Comparison of ENCODE assay signal across 8 mouse cellular contexts in genomic region chr7:19290969-19291596, GRCm38 (mm10). TPM values are rescaled to one million over a fixed set of nuclear protein-coding genes. Genes with fewer than 3 reads are reported as not detected.
A peak's percentile ranks its signal among the peaks of the same experiment; 100 is the strongest.
DNase-seq lines count a peak whose midpoint lies in the region; ATAC-seq and TF ChIP-seq lines count a peak whose summit lies in the region.

No protein-coding gene starts in this region.

- no peak overlapping the region for H3K27ac ChIP-seq in thymus, adult 2 months (ENCODE audit: control insufficient read depth, insufficient read depth, low read length)
- H3K27ac ChIP-seq in forebrain, postnatal 0 days (ENCODE audit: low read depth, low read length): 0 out of 2 replicates have a peak overlapping the region, but pooled peaks have one; percentile 29
- H3K27ac ChIP-seq in hindbrain, embryonic 15.5 days (replicated peaks): no peak overlapping the region
- peak overlapping the region; percentile 30; the same call in 1 of the 2 replicates for H3K27ac ChIP-seq in lung, embryonic 16.5 days (ENCODE audit: low read length)
- no peak overlapping the region for H3K27ac ChIP-seq in stomach, embryonic 16.5 days (ENCODE audit: low read length)

- H3K27me3 ChIP-seq in thymus, adult 2 months (ENCODE audit: control insufficient read depth, insufficient read depth, low read length): no peaks in the 10 kb centered on the region; the same call in 1 of the 2 replicates
- H3K27me3 ChIP-seq in forebrain, postnatal 0 days (ENCODE audit: insufficient read depth, low read length): no peaks in the 10 kb centered on the region
- H3K27me3 ChIP-seq in hindbrain, embryonic 15.5 days: no peaks in the 10 kb centered on the region
- no peaks in the 10 kb centered on the region for H3K27me3 ChIP-seq in lung, embryonic 16.5 days (ENCODE audit: control insufficient read depth, insufficient read depth, low read depth, low read length)
- no peaks in the 10 kb centered on the region for H3K27me3 ChIP-seq in stomach, embryonic 16.5 days (ENCODE audit: control insufficient read depth, insufficient read depth, low read length)

- no peak overlapping the region for H3K9ac ChIP-seq in forebrain, postnatal 0 days
- H3K9ac ChIP-seq in hindbrain, embryonic 15.5 days: 0 out of 2 replicates have a peak overlapping the region, but pooled peaks have one; percentile 25
- peak overlapping the region; percentile 64 for H3K9ac ChIP-seq in lung, embryonic 16.5 days (ENCODE audit: low read length)
- H3K9ac ChIP-seq in stomach, embryonic 16.5 days (ENCODE audit: low read length): peak overlapping the region; percentile 67

- WGBS in thymus, adult 2 months: 24% methylated on average over 20 of the region's 20 CpGs
- WGBS in forebrain, postnatal 0 days: 8% methylated on average over 17 of the region's 20 CpGs
- WGBS in hindbrain, embryonic 15.5 days: 3% methylated on average over 20 of the region's 20 CpGs
- WGBS in lung, embryonic 16.5 days: under 1% methylated on average over 20 of the region's 20 CpGs
- under 1% methylated on average over 20 of the region's 20 CpGs for WGBS in stomach, embryonic 16.5 days

- H3K36me3 ChIP-seq in thymus, adult 2 months (ENCODE audit: control insufficient read depth, insufficient read depth, low read length): no peaks in the 10 kb centered on the region
- peaks cover 55% of the 10 kb centered on the region for H3K36me3 ChIP-seq in forebrain, postnatal 0 days (ENCODE audit: insufficient read depth)
- peaks cover 45% of the 10 kb centered on the region for H3K36me3 ChIP-seq in hindbrain, embryonic 15.5 days
- no peaks in the 10 kb centered on the region for H3K36me3 ChIP-seq in lung, embryonic 16.5 days (ENCODE audit: control insufficient read depth, insufficient read depth, low read length)
- H3K36me3 ChIP-seq in stomach, embryonic 16.5 days (ENCODE audit: control insufficient read depth, insufficient read depth, low read length): no peaks in the 10 kb centered on the region

- TF ChIP-seq CTCF in thymus, adult 2 months (IDR thresholded peaks at IDR 0.05; ENCODE audit: borderline replicate concordance, control insufficient read depth, extremely low read depth, insufficient read depth, low read length, poor library complexity): no peak
- TF ChIP-seq CTCF in forebrain, postnatal 0 days (IDR thresholded peaks at IDR 0.05; ENCODE audit: low read depth): no peak

- H3K9me3 ChIP-seq in forebrain, postnatal 0 days (ENCODE audit: low read length): no peaks in the 10 kb centered on the region
- no peaks in the 10 kb centered on the region for H3K9me3 ChIP-seq in hindbrain, embryonic 15.5 days
- no peaks in the 10 kb centered on the region for H3K9me3 ChIP-seq in lung, embryonic 16.5 days (ENCODE audit: control insufficient read depth, low read length)
- H3K9me3 ChIP-seq in stomach, embryonic 16.5 days (replicated peaks; ENCODE audit: control insufficient read depth, low read length): no peaks in the 10 kb centered on the region

- no peak for TF ChIP-seq POLR2A in thymus, adult 2 months (IDR thresholded peaks at IDR 0.05; ENCODE audit: control insufficient read depth, extremely low read depth, insufficient read depth, low read length, poor library complexity)

- ATAC-seq in forebrain, postnatal 0 days: no peak
- ATAC-seq in hindbrain, embryonic 15.5 days (ENCODE audit: low FRiP score, low read depth): no peak
- ATAC-seq in lung, embryonic 16.5 days (ENCODE audit: low read depth): peak; percentile 72
- ATAC-seq in stomach, embryonic 16.5 days (ENCODE audit: insufficient read depth, low FRiP score): peak; percentile 31; the same call in 1 of the 2 replicates

- H3K4me2 ChIP-seq in forebrain, postnatal 0 days (ENCODE audit: low read depth): peak overlapping the region; percentile 27
- peak overlapping the region; percentile 44 for H3K4me2 ChIP-seq in hindbrain, embryonic 15.5 days
- peak overlapping the region; percentile 61 for H3K4me2 ChIP-seq in lung, embryonic 16.5 days (ENCODE audit: low read depth, low read length)
- H3K4me2 ChIP-seq in stomach, embryonic 16.5 days (ENCODE audit: low read depth, low read length): peak overlapping the region; percentile 62

- DNase-seq in thymus, postnatal 0 days (ENCODE audit: low spot score): peak; percentile 60
- no peak for DNase-seq in thymus, adult 2 months
- DNase-seq in forebrain, postnatal 0 days: no peak
- DNase-seq in B cell, adult 2 months: no peak
- no peak for DNase-seq in urinary bladder, adult 18-20 months (ENCODE audit: low spot score in 2 of 2)

- H3K4me1 ChIP-seq in thymus, adult 2 months (replicated peaks; ENCODE audit: control insufficient read depth, insufficient read depth, low read length): peaks cover 12% of the 10 kb centered on the region
- H3K4me1 ChIP-seq in forebrain, postnatal 0 days (ENCODE audit: insufficient read depth): peaks cover 4% of the 10 kb centered on the region
- H3K4me1 ChIP-seq in hindbrain, embryonic 15.5 days (replicated peaks): peaks cover 17% of the 10 kb centered on the region
- no peaks in the 10 kb centered on the region; the same call in 1 of the 2 replicates for H3K4me1 ChIP-seq in lung, embryonic 16.5 days (replicated peaks; ENCODE audit: control insufficient read depth, insufficient read depth, low read length)
- peaks cover 9% of the 10 kb centered on the region; the same call in 1 of the 2 replicates for H3K4me1 ChIP-seq in stomach, embryonic 16.5 days (ENCODE audit: control insufficient read depth, insufficient read depth, low read length)

- no peak overlapping the region for H3K4me3 ChIP-seq in thymus, adult 2 months (ENCODE audit: control insufficient read depth, insufficient read depth, low read length)
- peak overlapping the region; percentile 9; the same call in 1 of the 2 replicates for H3K4me3 ChIP-seq in forebrain, postnatal 0 days (ENCODE audit: low read depth, low read length)
- H3K4me3 ChIP-seq in hindbrain, embryonic 15.5 days: peak overlapping the region; percentile 22
- peak overlapping the region; percentile 52 for H3K4me3 ChIP-seq in lung, embryonic 16.5 days (ENCODE audit: low read length)
- peak overlapping the region; percentile 50 for H3K4me3 ChIP-seq in stomach, embryonic 16.5 days (replicated peaks; ENCODE audit: low read length)

RNA-seq across cellular contexts. Expression of gene Rtn2, which starts 8.7 kb away (rescaled TPM):
- 1.6 and 2.2 TPM in 2 replicates for polyA plus RNA-seq in thymus, postnatal 0 days (2015; fragmentation: Nextera tagmentation; extraction: Ambion mirVana)
- polyA plus RNA-seq in thymus, adult 2 months (2012; rRNA removed): 3.0 and 19.9 TPM in 2 replicates
- 154 and 163 TPM in 2 replicates for total RNA-seq in forebrain, postnatal 0 days (2014; rRNA removed)
- 126 and 136 TPM in 2 replicates for polyA plus RNA-seq in forebrain, postnatal 0 days (2015; fragmentation: Nextera tagmentation; extraction: Ambion mirVana)
- 112 and 130 TPM in 2 replicates for polyA plus RNA-seq in hindbrain, embryonic 15.5 days (2015; fragmentation: Nextera tagmentation; extraction: Ambion mirVana)
- polyA plus RNA-seq in lung, embryonic 16.5 days (2015; fragmentation: Nextera tagmentation; extraction: Ambion mirVana): 13.8 and 17.5 TPM in 2 replicates
- 14.8 and 21.7 TPM in 2 replicates for polyA plus RNA-seq in stomach, embryonic 16.5 days (2015; fragmentation: Nextera tagmentation; extraction: Ambion mirVana)

RNA-seq across cellular contexts. Expression of gene Ppm1n, which starts 11.2 kb away (rescaled TPM):
- polyA plus RNA-seq in thymus, postnatal 0 days (2015; fragmentation: Nextera tagmentation; extraction: Ambion mirVana): 0.27 and 0.30 TPM in 2 replicates
- 0.57 and 0.63 TPM in 2 replicates for polyA plus RNA-seq in thymus, adult 2 months (2012; rRNA removed)
- total RNA-seq in forebrain, postnatal 0 days (2014; rRNA removed): 2.3 and 3.2 TPM in 2 replicates
- polyA plus RNA-seq in forebrain, postnatal 0 days (2015; fragmentation: Nextera tagmentation; extraction: Ambion mirVana): 0.69 and 1.1 TPM in 2 replicates
- 0.96 and 1.2 TPM in 2 replicates for polyA plus RNA-seq in hindbrain, embryonic 15.5 days (2015; fragmentation: Nextera tagmentation; extraction: Ambion mirVana)
- polyA plus RNA-seq in lung, embryonic 16.5 days (2015; fragmentation: Nextera tagmentation; extraction: Ambion mirVana): not detected in 2 replicates
- 0.17 TPM in 1 of 2 replicates, not detected in the other for polyA plus RNA-seq in stomach, embryonic 16.5 days (2015; fragmentation: Nextera tagmentation; extraction: Ambion mirVana)

RNA-seq across cellular contexts. Expression of gene Fosb, which starts 18.8 kb away (rescaled TPM):
- 0.19 and 0.21 TPM in 2 replicates for polyA plus RNA-seq in thymus, postnatal 0 days (2015; fragmentation: Nextera tagmentation; extraction: Ambion mirVana)
- 1.8 and 1.9 TPM in 2 replicates for polyA plus RNA-seq in thymus, adult 2 months (2012; rRNA removed)
- 1.6 and 5.1 TPM in 2 replicates for total RNA-seq in forebrain, postnatal 0 days (2014; rRNA removed)
- polyA plus RNA-seq in forebrain, postnatal 0 days (2015; fragmentation: Nextera tagmentation; extraction: Ambion mirVana): 0.28 and 0.36 TPM in 2 replicates
- 0.08 and 0.14 TPM in 2 replicates for polyA plus RNA-seq in hindbrain, embryonic 15.5 days (2015; fragmentation: Nextera tagmentation; extraction: Ambion mirVana)
- polyA plus RNA-seq in lung, embryonic 16.5 days (2015; fragmentation: Nextera tagmentation; extraction: Ambion mirVana): 0.20 and 0.31 TPM in 2 replicates
- polyA plus RNA-seq in stomach, embryonic 16.5 days (2015; fragmentation: Nextera tagmentation; extraction: Ambion mirVana): 0.25 and 0.27 TPM in 2 replicates

RNA-seq across cellular contexts. Expression of gene Vasp, which starts 19.5 kb away (rescaled TPM):
- 74.3 and 75.3 TPM in 2 replicates for polyA plus RNA-seq in thymus, postnatal 0 days (2015; fragmentation: Nextera tagmentation; extraction: Ambion mirVana)
- 325 and 327 TPM in 2 replicates for polyA plus RNA-seq in thymus, adult 2 months (2012; rRNA removed)
- 40.6 and 45.9 TPM in 2 replicates for total RNA-seq in forebrain, postnatal 0 days (2014; rRNA removed)
- polyA plus RNA-seq in forebrain, postnatal 0 days (2015; fragmentation: Nextera tagmentation; extraction: Ambion mirVana): 30.0 and 30.6 TPM in 2 replicates
- polyA plus RNA-seq in hindbrain, embryonic 15.5 days (2015; fragmentation: Nextera tagmentation; extraction: Ambion mirVana): 41.5 and 42.1 TPM in 2 replicates
- polyA plus RNA-seq in lung, embryonic 16.5 days (2015; fragmentation: Nextera tagmentation; extraction: Ambion mirVana): 103 and 105 TPM in 2 replicates
- polyA plus RNA-seq in stomach, embryonic 16.5 days (2015; fragmentation: Nextera tagmentation; extraction: Ambion mirVana): 77.8 and 85.6 TPM in 2 replicates

RNA-seq across cellular contexts. Expression of gene Ercc1, which starts 53.5 kb away (rescaled TPM):
- polyA plus RNA-seq in thymus, postnatal 0 days (2015; fragmentation: Nextera tagmentation; extraction: Ambion mirVana): 59.6 and 67.1 TPM in 2 replicates
- 62.3 and 63.6 TPM in 2 replicates for polyA plus RNA-seq in thymus, adult 2 months (2012; rRNA removed)
- 56.6 and 73.6 TPM in 2 replicates for total RNA-seq in forebrain, postnatal 0 days (2014; rRNA removed)
- polyA plus RNA-seq in forebrain, postnatal 0 days (2015; fragmentation: Nextera tagmentation; extraction: Ambion mirVana): 80.5 and 81.0 TPM in 2 replicates
- polyA plus RNA-seq in hindbrain, embryonic 15.5 days (2015; fragmentation: Nextera tagmentation; extraction: Ambion mirVana): 84.8 and 88.9 TPM in 2 replicates
- polyA plus RNA-seq in lung, embryonic 16.5 days (2015; fragmentation: Nextera tagmentation; extraction: Ambion mirVana): 79.9 and 82.5 TPM in 2 replicates
- 61.4 and 66.5 TPM in 2 replicates for polyA plus RNA-seq in stomach, embryonic 16.5 days (2015; fragmentation: Nextera tagmentation; extraction: Ambion mirVana)

Comparison
In these comparisons a context has a peak if more than half of its experiments do, and no peak if none do; other contexts are left out.
1. H3K27ac ChIP-seq: peak in forebrain, postnatal 0 days (single experiment) and lung, embryonic 16.5 days (single experiment); none in thymus, adult 2 months (single experiment), hindbrain, embryonic 15.5 days (single experiment) and stomach, embryonic 16.5 days (single experiment).
2. ATAC-seq: peak in lung, embryonic 16.5 days (single experiment) and stomach, embryonic 16.5 days (single experiment); none in forebrain, postnatal 0 days (single experiment) and hindbrain, embryonic 15.5 days (single experiment).
3. Peak in every context shown above with its lines, with median percentiles within 50 percentile points of each other: H3K4me2 ChIP-seq.